Comparison of ENCODE assay signal across 7 mouse cellular contexts in the genomic region with DNA sequence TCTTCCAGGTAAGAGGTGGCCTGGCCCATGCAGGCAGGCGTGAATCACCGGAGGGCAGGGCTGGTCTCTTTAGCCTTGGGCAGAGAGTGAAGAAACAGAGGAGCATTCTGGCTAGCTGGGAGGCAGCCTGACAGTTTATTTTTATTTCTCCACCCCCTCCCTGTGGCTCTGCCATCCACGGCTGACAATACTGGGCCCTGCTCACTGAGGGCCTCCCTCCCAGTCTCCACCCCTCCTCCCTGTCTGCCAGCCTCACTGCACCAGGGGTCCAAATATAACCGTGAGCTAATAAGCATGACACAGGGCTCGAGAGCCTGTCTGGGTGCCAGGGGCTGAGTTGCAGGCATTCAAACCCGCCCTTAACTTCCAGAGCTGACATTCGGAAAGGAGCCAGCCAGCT. TPM values are rescaled to one million over a fixed set of nuclear protein-coding genes. Genes with fewer than 3 reads are reported as not detected.
DNase-seq lines count a peak whose midpoint lies in the region; ATAC-seq lines count a peak whose summit lies in the region.

No protein-coding gene starts in this region.

- peak overlapping the region; percentile 74 for H3K9ac ChIP-seq in heart, embryonic 14.5 days (ENCODE audit: low read length)
- 0 out of 2 replicates have a peak overlapping the region, but pooled peaks have one; percentile 12 for H3K9ac ChIP-seq in limb, embryonic 12.5 days (replicated peaks)
- no peak overlapping the region for H3K9ac ChIP-seq in neural tube, embryonic 14.5 days (replicated peaks; ENCODE audit: low read depth, low read length)

- H3K4me2 ChIP-seq in heart, embryonic 14.5 days (ENCODE audit: low read length), result peak overlapping the region; percentile 52
- H3K4me2 ChIP-seq in limb, embryonic 12.5 days, result no peak overlapping the region
- no peak overlapping the region for H3K4me2 ChIP-seq in neural tube, embryonic 14.5 days (ENCODE audit: low read depth, low read length)

- peak overlapping the region; percentile 97 to 99 for H3K27ac ChIP-seq in heart, embryonic 14.5 days (replicated peaks in 1 of 2; ENCODE audit: control insufficient read depth in 1 of 2, insufficient read depth in 1 of 2, low read depth in 2 of 2, low read length in 2 of 2)
- H3K27ac ChIP-seq in limb, embryonic 12.5 days, result no peak overlapping the region
- H3K27ac ChIP-seq in neural tube, embryonic 14.5 days (ENCODE audit: low read depth, low read length), result peak overlapping the region; percentile 6; the same call in 1 of the 2 replicates

- peak; percentile 85 for ATAC-seq in heart, embryonic 14.5 days (ENCODE audit: insufficient number of reproducible peaks, insufficient read depth, low FRiP score, low read depth)
- ATAC-seq in limb, embryonic 12.5 days (ENCODE audit: insufficient number of reproducible peaks, insufficient read depth, low FRiP score, low TSS enrichment, low read depth), result no peak
- peak; percentile 69; the same call in 1 of the 2 replicates for ATAC-seq in neural tube, embryonic 14.5 days (ENCODE audit: low read depth)
- ATAC-seq in megakaryocyte progenitor cell, adult 5-6 weeks (replicated peaks; ENCODE audit: poor library complexity), result no peak

- peak; percentile 55 for DNase-seq in right cerebral cortex, adult 18-20 months
- no peak for DNase-seq in right cerebral cortex, postnatal 14 days
- peak; percentile 95 for DNase-seq in fibroblast of lung, adult 2 months (ENCODE audit: low read depth)

- peaks cover 75% of the 10 kb centered on the region for H3K36me3 ChIP-seq in heart, embryonic 14.5 days (ENCODE audit: control insufficient read depth, insufficient read depth, low read length)
- no peaks in the 10 kb centered on the region for H3K36me3 ChIP-seq in limb, embryonic 12.5 days
- H3K36me3 ChIP-seq in neural tube, embryonic 14.5 days (ENCODE audit: control insufficient read depth, insufficient read depth, low read length), result no peaks in the 10 kb centered on the region

- H3K4me1 ChIP-seq in heart, embryonic 14.5 days (ENCODE audit: control insufficient read depth in 2 of 2, insufficient read depth in 2 of 2, low read length in 2 of 2), result peaks cover 55 to 74% of the 10 kb centered on the region in 2 experiments
- peaks cover 20% of the 10 kb centered on the region for H3K4me1 ChIP-seq in limb, embryonic 12.5 days (replicated peaks)
- H3K4me1 ChIP-seq in neural tube, embryonic 14.5 days (ENCODE audit: control insufficient read depth, insufficient read depth, low read length), result peaks cover 6% of the 10 kb centered on the region; the same call in 1 of the 2 replicates

- no peaks in the 10 kb centered on the region for H3K9me3 ChIP-seq in heart, embryonic 14.5 days (ENCODE audit: control insufficient read depth, low read length)
- H3K9me3 ChIP-seq in limb, embryonic 12.5 days, result no peaks in the 10 kb centered on the region
- H3K9me3 ChIP-seq in neural tube, embryonic 14.5 days (ENCODE audit: control insufficient read depth, low read length), result no peaks in the 10 kb centered on the region

- H3K4me3 ChIP-seq in heart, embryonic 14.5 days (ENCODE audit: control insufficient read depth in 1 of 2, insufficient read depth in 1 of 2, low read depth in 1 of 2, low read length in 2 of 2), result no peak overlapping the region
- H3K4me3 ChIP-seq in limb, embryonic 12.5 days (replicated peaks), result no peak overlapping the region
- no peak overlapping the region for H3K4me3 ChIP-seq in neural tube, embryonic 14.5 days (ENCODE audit: low read depth, low read length)

- WGBS in heart, embryonic 14.5 days, result 18% methylated on average over 7 of the region's 7 CpGs
- WGBS in limb, embryonic 12.5 days, result 45% methylated on average over 7 of the region's 7 CpGs
- WGBS in neural tube, embryonic 14.5 days, result 33% methylated on average over 7 of the region's 7 CpGs

- no peaks in the 10 kb centered on the region for H3K27me3 ChIP-seq in heart, embryonic 14.5 days (ENCODE audit: control insufficient read depth, insufficient read depth, low read length)
- peaks cover 16% of the 10 kb centered on the region for H3K27me3 ChIP-seq in limb, embryonic 12.5 days
- no peaks in the 10 kb centered on the region for H3K27me3 ChIP-seq in neural tube, embryonic 14.5 days (ENCODE audit: control insufficient read depth, insufficient read depth, low read length)

RNA-seq across cellular contexts. Expression of a gene that starts 6.6 kb away (rescaled TPM):
- 140 and 160 TPM in 2 replicates for polyA plus RNA-seq in heart, embryonic 14.5 days (2014; fragmentation: Nextera tagmentation; extraction: Ambion mirVana)
- 2.6 and 3.4 TPM in 2 replicates for polyA plus RNA-seq in limb, embryonic 12.5 days (2016; fragmentation: Nextera tagmentation; extraction: Ambion mirVana)
- polyA plus RNA-seq in neural tube, embryonic 14.5 days (2014; fragmentation: Nextera tagmentation; extraction: Ambion mirVana), result 1.7 and 7.0 TPM in 2 replicates
- total RNA-seq in megakaryocyte progenitor cell, adult 5-6 weeks (2015), result 0.07 and 0.39 TPM in 2 replicates
- total RNA-seq in megakaryocyte progenitor cell, adult 5-6 weeks (2017), result 0.58 and 1.5 TPM in 2 replicates

Comparison
In these comparisons a context has a peak if more than half of its experiments do, and no peak if none do; other contexts are left out.
1. ATAC-seq: peak in heart, embryonic 14.5 days (single experiment) and neural tube, embryonic 14.5 days (single experiment); none in limb, embryonic 12.5 days (single experiment) and megakaryocyte progenitor cell, adult 5-6 weeks (single experiment).
2. RNA of a gene that starts 6.6 kb away (polyA plus RNA-seq): 140 to 160 TPM in heart, embryonic 14.5 days; 2.6 to 3.4 TPM in limb, embryonic 12.5 days and 1.7 to 7.0 TPM in neural tube, embryonic 14.5 days; every median in the first group is over 10 times any median in the second.